Mouse (Mus musculus): ENCODE results near the gene Adam11.
"Not testable (repeated sequence)": the region's sequence is repeated elsewhere in the genome, so short reads cannot be mapped to it uniquely, and the experiment has no call there.

Adam11 gene

GRCm38 (mm10) chr11:102761309-102762210, at the start of gene Adam11:
TSS of gene Adam11 (plus strand) at chr11:102761439.
- DNase-seq (ENCODE audit: low spot score), result no peak

- DNase-seq (ENCODE audit: low spot score), result no peak
These were observed 48.8 kb upstream of the Adam11 start for GRCm38 (mm10) chr11:102712411-102712810.

- DNase-seq (ENCODE audit: low spot score), result not testable (repeated sequence)
These were observed 46.7 kb upstream of the Adam11 start for GRCm38 (mm10) chr11:102714578-102714977.

GRCm38 (mm10) chr11:102716135-102716534, 45.1 kb upstream of the Adam11 start:
- no peak for DNase-seq (ENCODE audit: low spot score)

- DNase-seq (ENCODE audit: low spot score), result no peak
These were observed 35.7 kb upstream of the Adam11 start for GRCm38 (mm10) chr11:102725574-102725973.

GRCm38 (mm10) chr11:102728614-102729013, 32.6 kb upstream of the Adam11 start:
- no peak for DNase-seq (ENCODE audit: low spot score)

- DNase-seq (ENCODE audit: low spot score), result no peak
These were observed 31.4 kb upstream of the Adam11 start for GRCm38 (mm10) chr11:102729835-102730234.

- DNase-seq (ENCODE audit: low spot score), result no peak
These were observed 29.9 kb upstream of the Adam11 start for GRCm38 (mm10) chr11:102731366-102731765.

- DNase-seq (ENCODE audit: low spot score), result no peak
These were observed 28.1 kb upstream of the Adam11 start for GRCm38 (mm10) chr11:102733146-102733545.

- no peak for DNase-seq (ENCODE audit: low spot score)
These were observed 26.3 kb upstream of the Adam11 start for GRCm38 (mm10) chr11:102734961-102735360.

- no peak for DNase-seq (ENCODE audit: low spot score)
These were observed 23.2 kb upstream of the Adam11 start for GRCm38 (mm10) chr11:102738046-102738445.

GRCm38 (mm10) chr11:102739278-102739966, 21.8 kb upstream of the Adam11 start:
- DNase-seq (ENCODE audit: low spot score), result no peak

- no peak for DNase-seq (ENCODE audit: low spot score)
These were observed 20.6 kb upstream of the Adam11 start for GRCm38 (mm10) chr11:102740634-102741033.

- no peak for DNase-seq (ENCODE audit: low spot score)
These were observed 19.9 kb upstream of the Adam11 start for GRCm38 (mm10) chr11:102741129-102741950.

- no peak for DNase-seq (ENCODE audit: low spot score)
These were observed 19.2 kb upstream of the Adam11 start for GRCm38 (mm10) chr11:102742066-102742465.

- DNase-seq (ENCODE audit: low spot score), result no peak
These were observed 18.4 kb upstream of the Adam11 start for GRCm38 (mm10) chr11:102742843-102743242.

GRCm38 (mm10) chr11:102744746-102745145, 16.5 kb upstream of the Adam11 start:
- DNase-seq (ENCODE audit: low spot score), result no peak

- no peak for DNase-seq (ENCODE audit: low spot score)
These were observed 13.4 kb upstream of the Adam11 start for GRCm38 (mm10) chr11:102747866-102748265.

- DNase-seq (ENCODE audit: low spot score), result no peak
These were observed 12.9 kb upstream of the Adam11 start for GRCm38 (mm10) chr11:102748381-102748780.

GRCm38 (mm10) chr11:102749712-102750111, 11.5 kb upstream of the Adam11 start:
- DNase-seq (ENCODE audit: low spot score), result no peak

GRCm38 (mm10) chr11:102752896-102753590, 8.2 kb upstream of the Adam11 start:
- DNase-seq (ENCODE audit: low spot score), result no peak
